In genomic region chr4:136172542-136173209, GRCm38 (mm10) we compare ENCODE assay signal across 8 mouse cellular contexts. TPM values are rescaled to one million over a fixed set of nuclear protein-coding genes. Genes with fewer than 3 reads are reported as not detected.
DNase-seq lines count a peak whose midpoint lies in the region; ATAC-seq and TF ChIP-seq lines count a peak whose summit lies in the region.

No protein-coding gene starts in this region.

- H3K4me1 ChIP-seq in forebrain, embryonic 11.5 days (replicated peaks; ENCODE audit: control insufficient read depth, insufficient read depth, low read length), result peaks cover 8% of the 10 kb centered on the region
- peaks cover 17% of the 10 kb centered on the region for H3K4me1 ChIP-seq in hindbrain, embryonic 16.5 days (ENCODE audit: control insufficient read depth, insufficient read depth, low read depth, low read length)
- H3K4me1 ChIP-seq in liver, embryonic 12.5 days, result peaks cover 62% of the 10 kb centered on the region

- peak; percentile 34 for TF ChIP-seq POLR2A in myocyte (IDR thresholded peaks at IDR 0.05; ENCODE audit: insufficient read length, low read depth)

- H3K4me3 ChIP-seq in forebrain, embryonic 11.5 days (ENCODE audit: low read depth, low read length), result peak overlapping the region; percentile 81
- H3K4me3 ChIP-seq in hindbrain, embryonic 16.5 days (ENCODE audit: low read length), result peak overlapping the region; percentile 64
- H3K4me3 ChIP-seq in liver, embryonic 12.5 days, result peak overlapping the region; percentile 84
- H3K4me3 ChIP-seq in myocyte, result peak overlapping the region; percentile 98

- H3K4me2 ChIP-seq in forebrain, embryonic 11.5 days (ENCODE audit: low read depth, low read length, severe bottlenecking), result peak overlapping the region; percentile 96
- peak overlapping the region; percentile 100 for H3K4me2 ChIP-seq in hindbrain, embryonic 16.5 days (ENCODE audit: low read length)
- peak overlapping the region; percentile 91 for H3K4me2 ChIP-seq in liver, embryonic 12.5 days
- peak overlapping the region; percentile 98 for H3K4me2 ChIP-seq in myocyte (ENCODE audit: low read depth)

- H3K36me3 ChIP-seq in forebrain, embryonic 11.5 days (ENCODE audit: control insufficient read depth, insufficient read depth, low read length), result no peaks in the 10 kb centered on the region
- H3K36me3 ChIP-seq in hindbrain, embryonic 16.5 days (ENCODE audit: control insufficient read depth, insufficient read depth, low read length), result no peaks in the 10 kb centered on the region
- peaks cover 38% of the 10 kb centered on the region for H3K36me3 ChIP-seq in liver, embryonic 12.5 days
- peaks cover 7% of the 10 kb centered on the region for H3K36me3 ChIP-seq in myocyte (ENCODE audit: control insufficient read depth, insufficient read depth)

- peak; percentile 47 for ATAC-seq in forebrain, embryonic 11.5 days (replicated peaks; ENCODE audit: low FRiP score)
- ATAC-seq in hindbrain, embryonic 16.5 days, result peak; percentile 62; the same call in 1 of the 2 replicates
- no peak for ATAC-seq in liver, embryonic 12.5 days

- WGBS in forebrain, embryonic 11.5 days, result under 1% methylated on average over 67 of the region's 67 CpGs
- WGBS in hindbrain, embryonic 16.5 days, result under 1% methylated on average over 66 of the region's 67 CpGs
- WGBS in liver, embryonic 12.5 days (ENCODE audit: insufficient replicate concordance), result under 1% methylated on average over 67 of the region's 67 CpGs

- peak overlapping the region; percentile 89 for H3K9ac ChIP-seq in forebrain, embryonic 11.5 days (ENCODE audit: low read length)
- H3K9ac ChIP-seq in hindbrain, embryonic 16.5 days (ENCODE audit: low read depth, low read length), result peak overlapping the region; percentile 59
- peak overlapping the region; percentile 100 for H3K9ac ChIP-seq in liver, embryonic 12.5 days

- peaks cover 37% of the 10 kb centered on the region for H3K79me2 ChIP-seq in myocyte (ENCODE audit: control insufficient read depth, insufficient read depth)

- DNase-seq in CD4-positive helper T cell, adult 2 months (ENCODE audit: low read depth, low spot score), result peak; percentile 45
- DNase-seq in NIH3T3 (ENCODE audit: low read depth), result peak; percentile 64
- peak; percentile 84 for DNase-seq in forebrain, embryonic 11.5 days (ENCODE audit: low spot score)
- DNase-seq in thymus, postnatal 14 days, result peak; percentile 64
- no peak for DNase-seq in frontal cortex, postnatal 25 days (ENCODE audit: low spot score in 2 of 2)

- peak overlapping the region; percentile 71 for H3K27ac ChIP-seq in forebrain, embryonic 11.5 days (ENCODE audit: low read depth, low read length)
- H3K27ac ChIP-seq in hindbrain, embryonic 16.5 days (ENCODE audit: low read depth, low read length), result no peak overlapping the region
- peak overlapping the region; percentile 99 for H3K27ac ChIP-seq in liver, embryonic 12.5 days

- no peaks in the 10 kb centered on the region for H3K9me3 ChIP-seq in forebrain, embryonic 11.5 days (ENCODE audit: control insufficient read depth, low read length)
- H3K9me3 ChIP-seq in hindbrain, embryonic 16.5 days (ENCODE audit: control insufficient read depth, low read length), result no peaks in the 10 kb centered on the region
- no peaks in the 10 kb centered on the region for H3K9me3 ChIP-seq in liver, embryonic 12.5 days (replicated peaks)

- peak overlapping the region; percentile 97 for H3ac ChIP-seq in myocyte (ENCODE audit: control insufficient read depth, insufficient read length)

- H3K27me3 ChIP-seq in forebrain, embryonic 11.5 days (ENCODE audit: control insufficient read depth, insufficient read depth, low read length), result no peaks in the 10 kb centered on the region
- no peaks in the 10 kb centered on the region for H3K27me3 ChIP-seq in hindbrain, embryonic 16.5 days (replicated peaks; ENCODE audit: control insufficient read depth, insufficient read depth, low read length)
- H3K27me3 ChIP-seq in liver, embryonic 12.5 days (replicated peaks), result no peaks in the 10 kb centered on the region; the same call in 1 of the 2 replicates
- no peaks in the 10 kb centered on the region for H3K27me3 ChIP-seq in myocyte (ENCODE audit: control insufficient read depth, insufficient read depth, insufficient read length)

TF ChIP-seq in myocyte, 11 proteins besides CTCF, POLR2A, EP300 and RAD21:
- no peak for TF ChIP-seq TCF12 (IDR thresholded peaks at IDR 0.05; ENCODE audit: insufficient read depth, poor library complexity, severe bottlenecking)
- no peak for TF ChIP-seq E2F4 (IDR thresholded peaks at IDR 0.05; ENCODE audit: insufficient read depth)
- TF ChIP-seq MYOG (IDR thresholded peaks at IDR 0.05; ENCODE audit: control insufficient read depth in 1 of 3, insufficient read depth in 1 of 3, insufficient read length in 2 of 3, low read depth in 2 of 3), result peak in 2 of 3 experiments; percentile 30 to 77
- TF ChIP-seq SRF (IDR thresholded peaks at IDR 0.05; ENCODE audit: control insufficient read depth, insufficient read length, low read depth), result no peak
- TF ChIP-seq MYOD1 (IDR thresholded peaks at IDR 0.05; ENCODE audit: control insufficient read depth in 1 of 3, insufficient read length in 2 of 3, low read depth in 2 of 3), result peak in 2 of 3 experiments; percentile 77 to 81
- TF ChIP-seq POLR2AphosphoS2 (IDR thresholded peaks at IDR 0.05; ENCODE audit: insufficient read length, low read depth), result peak; percentile 3
- TF ChIP-seq CEBPB (IDR thresholded peaks at IDR 0.05; ENCODE audit: insufficient read depth, poor library complexity, severe bottlenecking), result no peak
- no peak for TF ChIP-seq MAX (IDR thresholded peaks at IDR 0.05; ENCODE audit: low read depth)
- no peak for TF ChIP-seq USF1 (IDR thresholded peaks at IDR 0.05; ENCODE audit: low read depth)
- peak; percentile 4 for TF ChIP-seq TCF3 (IDR thresholded peaks at IDR 0.05; ENCODE audit: insufficient read length, low read depth)
- no peak for TF ChIP-seq REST (IDR thresholded peaks at IDR 0.05; ENCODE audit: insufficient read depth, insufficient read length)

RNA-seq across cellular contexts. Expression of gene E2f2, which starts 0.5 kb away (rescaled TPM):
- polyA plus RNA-seq in forebrain, embryonic 11.5 days (2014; fragmentation: Nextera tagmentation; extraction: Ambion mirVana), result 9.4 and 10.2 TPM in 2 replicates
- polyA plus RNA-seq in hindbrain, embryonic 16.5 days (2015; fragmentation: Nextera tagmentation; extraction: Ambion mirVana), result 3.4 TPM in 2 replicates
- 63.4 and 69.1 TPM in 2 replicates for polyA plus RNA-seq in liver, embryonic 12.5 days (2016; fragmentation: Nextera tagmentation; extraction: Ambion mirVana)
- polyA plus RNA-seq in myocyte (2012; fragmentation: generic; extraction: Trizol), result 56.3 TPM

RNA-seq across cellular contexts. Expression of gene Id3, which starts 29.4 kb away (rescaled TPM):
- 351 and 380 TPM in 2 replicates for polyA plus RNA-seq in forebrain, embryonic 11.5 days (2014; fragmentation: Nextera tagmentation; extraction: Ambion mirVana)
- 214 and 226 TPM in 2 replicates for polyA plus RNA-seq in hindbrain, embryonic 16.5 days (2015; fragmentation: Nextera tagmentation; extraction: Ambion mirVana)
- 80.9 and 88.1 TPM in 2 replicates for polyA plus RNA-seq in liver, embryonic 12.5 days (2016; fragmentation: Nextera tagmentation; extraction: Ambion mirVana)
- 15.2 TPM for polyA plus RNA-seq in myocyte (2012; fragmentation: generic; extraction: Trizol)

RNA-seq across cellular contexts. Expression of gene Asap3, which starts 33.5 kb away (rescaled TPM):
- 4.1 and 4.3 TPM in 2 replicates for polyA plus RNA-seq in forebrain, embryonic 11.5 days (2014; fragmentation: Nextera tagmentation; extraction: Ambion mirVana)
- 6.2 and 7.9 TPM in 2 replicates for polyA plus RNA-seq in hindbrain, embryonic 16.5 days (2015; fragmentation: Nextera tagmentation; extraction: Ambion mirVana)
- polyA plus RNA-seq in liver, embryonic 12.5 days (2016; fragmentation: Nextera tagmentation; extraction: Ambion mirVana), result 1.5 and 1.9 TPM in 2 replicates
- polyA plus RNA-seq in myocyte (2012; fragmentation: generic; extraction: Trizol), result 3.9 TPM

Comparison
In these comparisons a context has a peak if more than half of its experiments do, and no peak if none do; other contexts are left out.
1. DNase-seq: peak in CD4-positive helper T cell, adult 2 months (single experiment), NIH3T3 (single experiment), forebrain, embryonic 11.5 days (single experiment) and thymus, postnatal 14 days (single experiment); none in frontal cortex, postnatal 25 days (0 of 2).
2. Peak in every context shown above with its lines, with median percentiles within 50 percentile points of each other: H3K4me2 ChIP-seq, H3K4me3 ChIP-seq and H3K9ac ChIP-seq.